Mouse (Mus musculus) liver, embryonic 12.5 days (tissue): ENCODE measurements around the gene Fam102b. TPM values are rescaled to one million over a fixed set of nuclear protein-coding genes. Genes with fewer than 3 reads are reported as not detected.

Experiments
- ATAC-seq: fragments of 200-750 bp; cut with Nextera tagmentation; 2 replicates; pipeline ENCODE4 v1.8.0; 2017; ENCODE audit warnings: moderate number of reproducible peaks, mild to moderate bottlenecking, moderate library complexity
- H3K27ac ChIP-seq: fragments of 300-500 bp; sonication (generic); 2 replicates; pipeline ENCODE4 v1.5.1; 2016; ENCODE audit warnings: mild to moderate bottlenecking
- H3K27me3 ChIP-seq: fragments of 300-500 bp; sonication (generic); replicated peaks from 2 replicates; pipeline ENCODE4 v1.6.1; 2016; ENCODE audit warnings: mild to moderate bottlenecking, moderate library complexity
- H3K36me3 ChIP-seq: fragments of 300-500 bp; sonication (generic); 2 replicates; pipeline ENCODE4 v1.6.1; 2016; ENCODE audit warnings: mild to moderate bottlenecking, moderate library complexity
- H3K4me1 ChIP-seq: fragments of 300-500 bp; sonication (generic); 2 replicates; pipeline ENCODE4 v1.6.1; 2016
- H3K4me2 ChIP-seq: fragments of 300-500 bp; sonication (generic); 2 replicates; pipeline ENCODE4 v1.6.1; 2016; ENCODE audit warnings: mild to moderate bottlenecking, moderate library complexity
- H3K4me3 ChIP-seq: fragments of 300-500 bp; sonication (generic); 2 replicates; pipeline ENCODE4 v1.5.1; 2016; ENCODE audit warnings: mild to moderate bottlenecking, moderate library complexity
- H3K9ac ChIP-seq: fragments of 300-500 bp; sonication (generic); 2 replicates; pipeline ENCODE4 v1.6.1; 2016; ENCODE audit warnings: mild to moderate bottlenecking, moderate library complexity
- H3K9me3 ChIP-seq: fragments of 300-500 bp; sonication (generic); replicated peaks from 2 replicates; pipeline ENCODE4 v1.6.1; 2016; ENCODE audit warnings: mild to moderate bottlenecking, moderate library complexity
- WGBS: fragments of 180-500 bp; shearing (Covaris S2); methylation state at CpG from one replicate; pipeline ENCODE4 v1.1.7; 2016; ENCODE audit not compliant: insufficient replicate concordance; 5-methylcytosine and 5-hydroxymethylcytosine counted together
- polyA plus RNA-seq: library from polyadenylated mRNA; unstranded; fragments of >200 nt; fragmentation: Nextera tagmentation; extraction: Ambion mirVana; gene quantifications from 2 replicates; pipeline ENCODE4 v1.2.1, GENCODE M21; 2016

Fam102b gene
- 4.5 TPM in 2 replicates for polyA plus RNA-seq

DNA sequence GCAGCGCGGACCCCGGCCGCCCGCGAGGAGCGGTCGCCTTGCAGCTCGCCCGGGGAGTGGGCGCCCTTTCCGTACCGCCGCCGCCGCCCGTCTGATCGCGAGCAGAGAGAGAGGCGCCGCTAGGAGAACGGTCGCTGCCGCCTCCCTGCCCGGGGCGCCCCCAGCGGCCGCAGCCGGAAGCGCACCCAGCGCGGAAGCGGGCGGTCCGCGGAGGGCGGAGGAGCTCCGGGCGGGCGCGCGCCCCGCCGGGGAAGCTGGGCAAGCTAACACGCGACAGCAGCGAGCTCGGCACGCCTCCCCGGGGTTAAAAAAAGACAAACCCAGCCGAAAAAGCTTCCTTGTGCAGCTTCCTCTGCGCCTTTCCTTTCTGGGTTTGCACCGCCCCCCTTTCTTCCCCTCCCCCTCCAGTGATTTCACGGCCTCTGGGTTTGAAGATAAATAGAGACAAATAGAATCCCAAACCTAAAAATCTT is at the start of gene Fam102b:
Gene Fam102b (minus strand): TSS at position 93 of the 473 bp plus-strand sequence.
- peak within 1 kb of the TSS; percentile 74 for H3K9ac ChIP-seq
- H3K4me2 ChIP-seq = peak within 1 kb of the TSS; percentile 98
- no peaks in the 10 kb centered on the region for H3K27me3 ChIP-seq
- peaks cover 23% of the 10 kb centered on the region; the same call in 1 of the 2 replicates for H3K4me1 ChIP-seq
- H3K4me3 ChIP-seq = peak within 1 kb of the TSS; percentile 68
- under 1% methylated on average over 43 of the region's 54 CpGs for WGBS
- peak; percentile 86 for ATAC-seq
- H3K9me3 ChIP-seq = no peaks in the 10 kb centered on the region
- no peaks in the 10 kb centered on the region for H3K36me3 ChIP-seq
- peak within 1 kb of the TSS; percentile 79 for H3K27ac ChIP-seq

DNA sequence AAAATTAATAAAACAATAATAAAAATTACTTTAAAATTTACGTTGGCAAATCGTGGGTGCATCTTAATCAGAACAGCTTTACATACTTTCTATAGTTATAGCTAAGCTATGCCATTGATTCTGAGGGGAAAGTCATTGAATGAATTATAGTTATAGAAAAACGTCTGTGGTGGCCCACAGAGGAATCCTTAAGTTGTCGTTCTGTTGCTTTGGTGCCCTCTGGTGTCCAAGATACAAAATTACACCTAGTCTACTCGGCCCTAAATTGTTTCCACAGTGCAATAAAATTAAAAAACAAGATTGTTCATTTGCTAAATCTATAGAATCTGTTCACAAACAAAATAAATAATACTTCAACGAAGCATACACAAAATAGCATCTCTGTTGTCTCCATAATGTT is 35.6 kb upstream of the Fam102b start:
- H3K4me3 ChIP-seq = no peak overlapping the region
- no peak overlapping the region for H3K9ac ChIP-seq
- H3K4me1 ChIP-seq = no peaks in the 10 kb centered on the region
- no peak overlapping the region for H3K4me2 ChIP-seq
- no peaks in the 10 kb centered on the region; the same call in 1 of the 2 replicates for H3K27me3 ChIP-seq
- no peaks in the 10 kb centered on the region for H3K36me3 ChIP-seq
- no peaks in the 10 kb centered on the region for H3K9me3 ChIP-seq
- no peak for ATAC-seq
- 2% methylated on average over 6 of the region's 6 CpGs for WGBS
- no peak overlapping the region for H3K27ac ChIP-seq

DNA sequence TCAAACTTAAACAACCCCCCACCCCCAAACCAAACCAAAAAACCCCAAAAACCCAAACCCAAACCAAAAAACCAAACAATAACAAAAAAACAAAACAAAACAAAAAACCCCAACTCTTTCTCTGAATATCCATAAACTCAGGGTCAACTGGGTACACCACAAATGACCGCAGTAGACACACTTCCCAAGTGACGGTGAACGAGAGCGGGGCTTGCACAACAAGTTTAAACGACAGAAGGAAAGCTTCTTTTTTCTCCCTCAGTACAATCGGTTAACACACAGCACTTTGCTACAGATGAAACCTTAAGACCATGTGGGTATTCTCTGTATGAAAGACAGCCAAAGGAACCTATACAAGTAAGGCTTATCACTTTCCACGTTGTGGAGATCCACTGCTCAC is 35.0 kb upstream of the Fam102b start:
- no peaks in the 10 kb centered on the region for H3K4me1 ChIP-seq
- no peak overlapping the region for H3K4me3 ChIP-seq
- no peaks in the 10 kb centered on the region; the same call in 1 of the 2 replicates for H3K27me3 ChIP-seq
- no peak overlapping the region for H3K4me2 ChIP-seq
- no peaks in the 10 kb centered on the region for H3K9me3 ChIP-seq
- no peak overlapping the region for H3K9ac ChIP-seq
- WGBS = 50% methylated on average over 7 of the region's 7 CpGs
- no peak for ATAC-seq
- H3K27ac ChIP-seq = no peak overlapping the region
- H3K36me3 ChIP-seq = no peaks in the 10 kb centered on the region

DNA sequence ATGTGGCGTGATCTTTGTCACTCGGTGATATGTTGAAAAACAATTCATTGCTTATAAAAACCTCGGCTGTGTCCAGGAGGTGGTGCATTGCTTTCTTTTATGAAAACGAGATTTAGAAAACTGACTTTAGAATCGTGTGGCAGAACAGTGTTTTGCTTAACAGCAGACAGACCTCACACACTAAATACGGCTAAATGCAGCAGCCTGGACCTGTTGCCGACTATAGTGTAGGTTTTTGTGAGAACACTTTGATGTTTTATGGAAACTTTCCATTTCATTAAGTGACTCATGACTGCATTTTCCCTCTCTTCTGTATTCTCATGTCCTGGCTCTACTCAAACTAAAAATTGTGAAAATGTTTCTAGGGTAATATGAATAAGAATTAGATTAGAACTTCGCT is 32.5 kb upstream of the Fam102b start:
- ATAC-seq = no peak
- Histone ChIP-seq H3K27me3 (no peaks in the 10 kb centered on the region; the same call in 1 of the 2 replicates), H3K4me1 (no peaks in the 10 kb centered on the region), H3K36me3 (no peaks in the 10 kb centered on the region), H3K4me2 (no peak overlapping the region), H3K9me3 (no peaks in the 10 kb centered on the region), H3K4me3 (no peak overlapping the region), H3K27ac (no peak overlapping the region), H3K9ac (no peak overlapping the region)
- WGBS = 64% methylated on average over 8 of the region's 8 CpGs

DNA sequence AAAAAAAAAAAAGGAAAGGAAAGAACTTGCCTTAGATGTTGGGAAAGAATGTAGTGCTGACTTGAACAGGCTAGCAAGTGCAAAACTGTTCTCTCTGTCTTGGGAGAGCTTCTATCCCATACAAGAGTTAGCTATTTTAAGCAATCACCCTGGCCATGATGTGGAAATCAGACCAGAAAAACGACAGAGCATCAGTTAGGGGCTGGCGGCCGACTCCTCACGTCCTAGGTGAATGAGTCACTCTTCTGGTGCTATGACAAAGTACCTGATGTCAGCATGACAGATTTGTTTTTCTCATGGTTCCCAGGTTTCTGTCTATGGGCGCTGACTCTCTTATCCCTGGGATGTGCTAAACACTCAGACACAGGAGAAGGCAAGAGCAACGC is 24.5 kb upstream of the Fam102b start:
- Histone ChIP-seq H3K9ac (no peak overlapping the region), H3K4me1 (peaks cover 10% of the 10 kb centered on the region; the same call in 1 of the 2 replicates), H3K4me2 (no peak overlapping the region), H3K9me3 (no peaks in the 10 kb centered on the region), H3K27ac (no peak overlapping the region), H3K27me3 (0 out of 2 replicates have a peak, but pooled peaks cover 3% of the 10 kb centered on the region), H3K4me3 (no peak overlapping the region), H3K36me3 (no peaks in the 10 kb centered on the region)
- no peak for ATAC-seq
- 61% methylated on average over 6 of the region's 6 CpGs for WGBS

DNA sequence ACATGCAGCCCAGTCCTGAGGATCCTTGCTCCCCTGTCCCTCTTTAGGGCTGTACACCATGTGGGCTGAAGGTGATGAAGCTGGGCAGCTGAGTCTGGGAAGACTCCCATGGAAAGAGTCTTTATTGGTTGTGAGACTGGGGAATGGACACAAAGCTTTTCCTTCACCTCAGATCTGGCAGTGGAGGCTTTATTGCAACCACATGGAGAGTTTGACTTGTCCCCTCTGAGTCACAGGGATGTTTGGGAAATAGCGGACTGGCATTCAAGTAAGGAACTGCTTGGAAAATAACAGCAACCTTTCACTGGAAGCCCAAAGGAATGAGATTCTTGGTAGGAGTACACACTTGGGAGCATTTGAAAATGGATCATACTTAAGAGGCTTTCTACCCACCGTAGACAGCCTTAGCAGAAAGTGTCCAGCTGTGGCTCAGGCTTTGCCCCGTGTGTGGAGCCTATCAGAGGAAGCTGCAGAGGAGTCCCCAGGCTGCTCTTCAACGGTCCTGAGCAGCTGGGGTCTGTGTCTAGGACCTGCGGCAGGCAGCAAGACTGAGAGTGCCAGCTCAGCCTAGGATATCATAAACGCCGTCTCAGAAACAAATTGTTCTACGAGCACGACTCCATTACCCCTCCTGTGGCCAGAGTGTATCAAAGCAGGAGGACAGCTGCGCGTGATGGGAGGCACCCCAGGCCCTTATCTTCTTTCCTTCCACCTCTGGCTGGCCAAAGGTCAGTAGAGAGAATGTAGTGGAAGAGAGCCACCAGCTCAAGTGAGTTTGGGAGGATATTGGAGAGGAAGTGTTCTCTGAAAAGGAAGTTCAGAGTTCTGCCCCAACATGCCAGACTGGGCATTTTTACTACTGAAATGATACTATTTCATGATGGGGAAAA is 23.9 kb upstream of the Fam102b start:
- 15% methylated on average over 11 of the region's 11 CpGs for WGBS
- H3K27ac ChIP-seq = no peak overlapping the region

DNA sequence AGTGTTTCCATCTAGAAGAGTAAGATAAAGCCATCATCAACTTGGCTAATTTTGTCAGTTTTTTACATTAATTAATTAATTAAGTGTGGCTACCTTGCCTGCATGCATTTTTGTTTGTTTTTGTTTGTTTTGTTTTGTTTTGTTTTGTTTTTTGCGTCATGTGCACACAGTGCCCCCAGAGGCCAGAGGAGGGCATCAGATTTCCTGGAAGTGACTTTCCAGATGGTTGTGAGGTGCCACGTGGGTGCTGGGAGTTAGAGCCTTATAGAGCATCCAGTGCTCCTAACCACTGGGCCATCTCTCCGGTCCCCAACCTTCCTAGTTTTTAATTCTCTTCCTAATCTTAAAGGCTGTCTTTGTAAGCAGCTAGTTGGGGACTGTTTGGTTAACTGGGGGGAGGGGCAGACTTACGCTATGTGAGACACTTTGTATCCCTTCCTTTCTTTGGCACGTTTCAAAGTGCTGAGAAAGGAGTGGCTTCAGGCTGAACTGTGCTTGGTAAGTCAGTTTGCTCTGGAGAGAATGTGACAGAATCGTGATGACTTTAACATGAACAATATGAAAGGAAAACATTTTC is 20.4 kb upstream of the Fam102b start:
- H3K27me3 ChIP-seq = 0 out of 2 replicates have a peak, but pooled peaks cover 3% of the 10 kb centered on the region
- no peaks in the 10 kb centered on the region for H3K36me3 ChIP-seq
- no peaks in the 10 kb centered on the region for H3K9me3 ChIP-seq
- WGBS = 43% methylated on average over 6 of the region's 6 CpGs
- H3K9ac ChIP-seq = no peak overlapping the region
- H3K4me1 ChIP-seq = peaks cover 10% of the 10 kb centered on the region; the same call in 1 of the 2 replicates
- H3K4me3 ChIP-seq = no peak overlapping the region
- no peak for ATAC-seq
- H3K27ac ChIP-seq = no peak overlapping the region
- no peak overlapping the region for H3K4me2 ChIP-seq

More for the DNA sequence above, 23.9 kb upstream of the Fam102b start:
- Histone ChIP-seq H3K4me3 (no peak overlapping the region), H3K9ac (no peak overlapping the region), H3K9me3 (no peaks in the 10 kb centered on the region), H3K4me2 (peak overlapping the region; percentile 25; the same call in 1 of the 2 replicates), H3K4me1 (peaks cover 10% of the 10 kb centered on the region; the same call in 1 of the 2 replicates), H3K36me3 (no peaks in the 10 kb centered on the region), H3K27me3 (0 out of 2 replicates have a peak, but pooled peaks cover 3% of the 10 kb centered on the region)
- peak; percentile 21; the same call in 1 of the 2 replicates for ATAC-seq

DNA sequence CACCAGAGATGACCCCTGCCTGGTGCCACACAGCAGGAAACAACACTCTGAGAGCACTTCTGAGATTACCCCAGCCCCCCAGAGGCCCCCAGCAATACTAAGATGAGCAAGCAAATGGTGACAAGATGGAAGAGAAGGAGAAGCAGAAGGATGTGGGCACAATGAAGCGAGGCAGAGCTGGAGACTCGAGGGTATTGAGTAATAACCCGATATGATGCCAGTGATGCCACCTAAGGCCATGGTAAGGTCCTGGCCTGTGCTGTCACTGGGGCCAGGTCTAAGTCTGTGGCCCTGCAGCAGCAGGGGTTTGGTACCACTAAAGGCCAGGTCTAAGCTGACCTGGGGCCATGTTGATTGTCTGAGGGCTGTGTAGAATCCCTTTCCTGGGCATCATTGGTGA is 19.0 kb upstream of the Fam102b start:
- Histone ChIP-seq H3K4me1 (peaks cover 8% of the 10 kb centered on the region; the same call in 1 of the 2 replicates), H3K4me3 (no peak overlapping the region), H3K9ac (no peak overlapping the region), H3K9me3 (no peaks in the 10 kb centered on the region), H3K4me2 (no peak overlapping the region), H3K27ac (no peak overlapping the region), H3K36me3 (no peaks in the 10 kb centered on the region), H3K27me3 (0 out of 2 replicates have a peak, but pooled peaks cover 3% of the 10 kb centered on the region)
- WGBS = 55% methylated on average over 3 of the region's 3 CpGs
- ATAC-seq = no peak

DNA sequence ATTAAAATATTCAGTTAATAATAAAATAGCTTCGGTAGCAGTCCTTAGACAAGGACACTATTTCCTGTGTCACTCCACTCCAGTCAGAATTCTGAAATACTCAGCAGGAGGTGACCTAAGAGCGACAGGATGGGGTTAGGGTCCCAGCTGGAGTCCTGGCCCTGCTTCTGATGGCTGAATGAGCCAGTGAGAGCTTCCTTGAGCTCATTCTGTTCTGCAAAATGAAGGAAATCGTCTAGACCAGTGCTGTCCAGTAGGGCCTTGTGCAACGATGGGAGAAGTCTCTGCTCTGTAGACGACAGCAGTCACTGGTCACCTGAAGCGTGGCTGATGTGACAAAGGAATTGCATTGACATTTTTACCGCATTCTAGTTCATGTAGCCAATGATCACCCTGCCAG is 16.0 kb upstream of the Fam102b start:
- no peak overlapping the region for H3K4me3 ChIP-seq
- no peak overlapping the region for H3K4me2 ChIP-seq
- no peaks in the 10 kb centered on the region for H3K36me3 ChIP-seq
- WGBS = 55% methylated on average over 7 of the region's 7 CpGs
- H3K4me1 ChIP-seq = no peaks in the 10 kb centered on the region
- no peaks in the 10 kb centered on the region for H3K9me3 ChIP-seq
- H3K27me3 ChIP-seq = no peaks in the 10 kb centered on the region
- H3K9ac ChIP-seq = no peak overlapping the region
- ATAC-seq = no peak
- H3K27ac ChIP-seq = no peak overlapping the region

DNA sequence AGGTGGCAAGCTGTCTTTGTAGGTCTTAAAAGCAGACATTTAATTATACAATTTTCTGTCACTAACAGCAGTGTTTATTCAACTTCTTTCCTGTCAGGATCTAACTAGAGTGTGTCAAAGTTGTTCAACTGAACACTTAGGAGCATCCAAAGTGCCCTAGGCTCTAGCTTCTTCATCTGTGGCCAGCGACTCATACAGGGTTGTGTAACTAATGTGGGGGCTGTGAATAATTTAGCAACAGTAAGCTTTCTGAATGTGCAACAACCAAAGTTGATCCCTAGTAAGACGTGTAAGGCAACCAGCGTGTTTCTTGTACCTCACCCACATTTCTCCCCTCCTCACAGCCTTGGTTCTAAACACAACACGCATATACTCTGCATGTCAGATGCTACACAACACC is 13.5 kb upstream of the Fam102b start:
- H3K36me3 ChIP-seq = no peaks in the 10 kb centered on the region
- 69% methylated on average over 4 of the region's 4 CpGs for WGBS
- ATAC-seq = no peak

DNA sequence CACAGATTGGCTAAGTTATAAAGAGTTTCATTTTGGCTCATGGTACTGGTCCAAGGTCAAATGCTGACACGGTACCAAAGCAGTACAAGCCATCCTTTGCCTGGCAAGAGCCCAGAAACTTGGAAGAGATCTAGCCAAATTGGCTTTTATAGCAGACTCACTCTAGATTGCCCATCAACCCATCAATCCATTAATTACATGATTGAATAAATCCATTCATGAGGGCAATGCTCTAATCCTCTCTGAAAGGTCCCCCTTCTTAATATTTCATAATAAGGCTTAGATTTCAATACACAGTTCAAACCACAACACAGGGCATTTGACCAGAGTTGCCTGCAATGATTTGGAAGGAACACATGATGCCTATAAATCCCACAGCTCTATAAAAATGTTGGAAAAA is 7.0 kb upstream of the Fam102b start:
- 79% methylated on average over 1 of the region's 1 CpGs for WGBS
- no peak for ATAC-seq
- no peak overlapping the region for H3K4me2 ChIP-seq

More for the DNA sequence above, 13.5 kb upstream of the Fam102b start:
- H3K4me2 ChIP-seq = no peak overlapping the region
- H3K27ac ChIP-seq = no peak overlapping the region
- no peaks in the 10 kb centered on the region for H3K27me3 ChIP-seq
- no peak overlapping the region for H3K9ac ChIP-seq
- no peaks in the 10 kb centered on the region for H3K4me1 ChIP-seq
- no peaks in the 10 kb centered on the region for H3K9me3 ChIP-seq
- no peak overlapping the region for H3K4me3 ChIP-seq

DNA sequence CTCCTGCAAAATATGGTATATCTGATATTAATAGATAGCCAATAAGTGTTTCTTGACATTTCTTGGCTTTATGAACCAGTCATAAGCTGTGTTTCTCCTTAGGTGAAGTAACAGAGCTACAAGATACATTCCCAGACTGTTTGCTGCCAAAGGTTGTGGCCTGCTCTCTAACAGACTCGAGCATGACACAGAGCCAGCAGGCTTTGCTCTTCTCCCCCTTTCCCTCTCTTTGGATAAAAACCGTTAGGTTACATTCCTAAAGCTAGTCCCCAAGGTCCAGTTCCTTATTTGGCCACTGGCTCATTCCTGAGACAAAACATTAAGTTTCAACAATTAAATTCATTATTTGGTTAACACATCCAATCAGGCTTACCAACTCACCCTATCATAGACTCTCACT is 4.9 kb upstream of the Fam102b start:
- H3K4me2 ChIP-seq = no peak overlapping the region
- no peak overlapping the region for H3K4me3 ChIP-seq
- 55% methylated on average over 2 of the region's 2 CpGs for WGBS
- no peaks in the 10 kb centered on the region for H3K36me3 ChIP-seq
- H3K9ac ChIP-seq = no peak overlapping the region
- H3K27ac ChIP-seq = no peak overlapping the region
- H3K27me3 ChIP-seq = no peaks in the 10 kb centered on the region
- peaks cover 4% of the 10 kb centered on the region; the same call in 1 of the 2 replicates for H3K4me1 ChIP-seq
- no peak for ATAC-seq
- peaks cover 7% of the 10 kb centered on the region; the same call in 1 of the 2 replicates for H3K9me3 ChIP-seq

More for the DNA sequence above, 7.0 kb upstream of the Fam102b start:
- H3K9ac ChIP-seq = no peak overlapping the region
- no peaks in the 10 kb centered on the region for H3K4me1 ChIP-seq
- H3K9me3 ChIP-seq = peaks cover 7% of the 10 kb centered on the region; the same call in 1 of the 2 replicates
- H3K27ac ChIP-seq = no peak overlapping the region
- no peak overlapping the region for H3K4me3 ChIP-seq
- no peaks in the 10 kb centered on the region for H3K36me3 ChIP-seq
- no peaks in the 10 kb centered on the region for H3K27me3 ChIP-seq
